Mouse (Mus musculus): ENCODE results near the gene Gne. TPM values are rescaled to one million over a fixed set of nuclear protein-coding genes. Genes with fewer than 3 reads are reported as not detected.

Gne gene
- polyA plus RNA-seq, 2 experiments, result 8.5 to 21.3 TPM

DNA sequence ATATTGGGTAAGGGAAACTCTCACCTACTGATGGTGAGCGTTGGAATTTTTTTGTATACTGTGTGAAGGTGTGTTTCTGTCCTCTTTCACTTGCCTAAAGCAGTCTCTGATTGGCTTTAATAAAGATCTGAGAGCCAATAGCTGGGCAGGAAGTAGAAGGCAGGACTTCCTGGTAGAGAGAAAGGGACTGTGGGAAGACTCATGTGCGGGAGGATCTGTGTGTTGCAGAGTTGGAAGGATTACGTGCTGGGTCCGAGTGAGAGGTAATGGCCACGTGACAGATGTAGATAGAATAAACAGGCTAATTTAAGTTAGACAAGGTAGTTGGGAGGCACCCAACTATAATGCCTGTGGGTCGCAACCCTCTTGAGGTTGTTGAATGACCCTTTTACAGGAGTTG is 80.4 kb downstream of the Gne start:
- H3K36me3 ChIP-seq (replicated peaks; ENCODE audit: control insufficient read depth, insufficient read depth, low read depth), result no peaks in the 10 kb centered on the region; the same call in 1 of the 2 replicates
- H3K9ac ChIP-seq (replicated peaks), result peak overlapping the region; percentile 82
- DNase-seq (ENCODE audit: low read depth in 3 of 3, low spot score in 3 of 3) (peak; percentile 65 to 77 (median 66)), ATAC-seq (ENCODE audit: insufficient read depth) (peak; percentile 83)
- peak overlapping the region; percentile 56 to 81 for H3K4me3 ChIP-seq (ENCODE audit: insufficient read depth in 1 of 2, low read depth in 2 of 2, low read length in 2 of 2)
- H3K4me2 ChIP-seq (ENCODE audit: low read depth), result peak overlapping the region; percentile 78
- TF ChIP-seq CTCF (IDR thresholded peaks at IDR 0.05; ENCODE audit: low read depth) (no peak), EP300 (IDR thresholded peaks at IDR 0.05; ENCODE audit: low read depth) (no peak)
- H3K27ac ChIP-seq, result peak overlapping the region; percentile 99
- 23% methylated on average over 6 of the region's 6 CpGs for WGBS (ENCODE audit: insufficient replicate concordance)
- H3K27me3 ChIP-seq (ENCODE audit: control insufficient read depth, insufficient read depth, low read length), result no peaks in the 10 kb centered on the region
- H3K4me1 ChIP-seq (replicated peaks; ENCODE audit: control insufficient read depth in 2 of 2, insufficient read depth in 2 of 2, low read length in 1 of 2), result peaks cover 12 to 25% of the 10 kb centered on the region in 2 experiments
- no peaks in the 10 kb centered on the region for H3K9me3 ChIP-seq (ENCODE audit: control insufficient read depth, low read length)

DNA sequence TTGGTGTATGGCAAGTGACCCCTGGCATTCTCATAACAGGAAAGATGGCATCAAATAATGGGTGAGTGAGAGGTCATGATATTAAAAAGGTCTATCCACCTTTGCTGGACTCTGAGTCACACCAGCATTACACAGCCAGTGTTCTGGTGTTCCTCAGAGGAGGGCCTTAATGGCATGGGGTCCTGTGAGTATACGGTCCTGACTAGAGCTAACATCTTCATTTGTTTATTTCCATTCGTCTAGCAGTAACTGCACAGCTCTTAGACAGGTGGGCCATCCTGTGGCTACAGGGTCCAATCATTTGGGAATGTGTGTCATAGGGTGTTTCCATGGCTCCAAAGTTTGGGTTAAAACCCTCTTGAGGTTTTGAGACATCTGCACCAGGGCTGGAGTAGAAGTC is 89.6 kb downstream of the Gne start:
- DNase-seq (ENCODE audit: low read depth in 3 of 3, low spot score in 3 of 3) (no peak), ATAC-seq (ENCODE audit: insufficient read depth) (no peak)
- no peaks in the 10 kb centered on the region for H3K9me3 ChIP-seq (ENCODE audit: control insufficient read depth, low read length)
- TF ChIP-seq EP300 (IDR thresholded peaks at IDR 0.05; ENCODE audit: low read depth) (no peak), CTCF (IDR thresholded peaks at IDR 0.05; ENCODE audit: low read depth) (no peak)
- no peaks in the 10 kb centered on the region for H3K4me1 ChIP-seq (replicated peaks; ENCODE audit: control insufficient read depth in 2 of 2, insufficient read depth in 2 of 2, low read length in 1 of 2)
- H3K27ac ChIP-seq, result no peak overlapping the region
- no peaks in the 10 kb centered on the region for H3K36me3 ChIP-seq (replicated peaks; ENCODE audit: control insufficient read depth, insufficient read depth, low read depth)
- H3K4me2 ChIP-seq (ENCODE audit: low read depth), result no peak overlapping the region
- no peak overlapping the region for H3K9ac ChIP-seq (replicated peaks)
- H3K27me3 ChIP-seq (ENCODE audit: control insufficient read depth, insufficient read depth, low read length), result no peaks in the 10 kb centered on the region
- 62% methylated on average over 2 of the region's 2 CpGs for WGBS (ENCODE audit: insufficient replicate concordance)
- H3K4me3 ChIP-seq (ENCODE audit: insufficient read depth in 1 of 2, low read depth in 2 of 2, low read length in 2 of 2), result no peak overlapping the region

DNA sequence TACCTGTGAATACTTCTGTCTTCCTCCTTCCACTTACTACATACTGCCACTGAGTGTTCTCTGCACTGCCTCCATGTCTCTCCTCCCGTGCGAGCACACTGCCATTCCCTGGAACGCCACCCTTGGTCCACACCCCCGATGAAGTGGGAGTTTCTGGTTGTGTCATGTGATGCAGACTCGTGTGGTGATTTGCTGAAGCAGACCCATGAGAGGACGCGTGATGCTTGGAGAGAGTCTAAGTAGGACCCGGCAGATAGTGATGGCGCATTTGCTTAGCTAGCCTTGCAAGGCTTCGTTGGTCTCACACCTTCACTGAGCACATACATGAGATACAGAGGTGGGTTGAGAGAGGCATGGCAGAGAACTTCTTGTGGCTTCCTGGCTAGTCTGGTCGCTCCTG is 90.9 kb downstream of the Gne start:
- H3K4me3 ChIP-seq (ENCODE audit: insufficient read depth in 1 of 2, low read depth in 2 of 2, low read length in 2 of 2), result no peak overlapping the region
- TF ChIP-seq CTCF (IDR thresholded peaks at IDR 0.05; ENCODE audit: low read depth) (no peak), EP300 (IDR thresholded peaks at IDR 0.05; ENCODE audit: low read depth) (no peak)
- no peaks in the 10 kb centered on the region for H3K27me3 ChIP-seq (ENCODE audit: control insufficient read depth, insufficient read depth, low read length)
- H3K9me3 ChIP-seq (ENCODE audit: control insufficient read depth, low read length), result no peaks in the 10 kb centered on the region
- no peak overlapping the region for H3K9ac ChIP-seq (replicated peaks)
- H3K36me3 ChIP-seq (replicated peaks; ENCODE audit: control insufficient read depth, insufficient read depth, low read depth), result no peaks in the 10 kb centered on the region
- 78% methylated on average over 11 of the region's 11 CpGs for WGBS (ENCODE audit: insufficient replicate concordance)
- no peak for DNase-seq (ENCODE audit: low read depth in 3 of 3, low spot score in 3 of 3)
- no peak for ATAC-seq (ENCODE audit: insufficient read depth)
- no peak overlapping the region for H3K4me2 ChIP-seq (ENCODE audit: low read depth)
- no peak overlapping the region for H3K27ac ChIP-seq
- no peaks in the 10 kb centered on the region for H3K4me1 ChIP-seq (replicated peaks; ENCODE audit: control insufficient read depth in 2 of 2, insufficient read depth in 2 of 2, low read length in 1 of 2)

DNA sequence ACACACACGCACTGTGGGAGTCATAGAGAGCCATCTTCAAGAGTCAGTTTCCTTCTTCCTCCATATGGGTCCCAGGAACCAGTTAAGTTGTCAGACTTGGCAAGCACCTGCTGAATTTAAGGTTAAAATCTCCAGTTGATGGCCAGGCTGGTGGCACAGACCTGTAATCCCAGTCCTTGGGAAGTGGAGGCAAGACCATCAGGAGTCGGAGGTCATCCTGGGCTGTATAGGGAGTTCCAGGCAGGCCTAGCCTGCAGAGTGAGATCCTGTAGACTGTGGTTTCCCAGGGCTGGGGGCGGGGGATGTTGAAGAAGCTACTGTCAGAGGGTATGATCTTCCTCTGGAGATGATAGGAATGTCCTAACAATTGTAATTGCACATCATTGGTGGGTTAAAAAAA is 95.0 kb downstream of the Gne start:
- Histone ChIP-seq H3K4me1 (replicated peaks; ENCODE audit: control insufficient read depth in 2 of 2, insufficient read depth in 2 of 2, low read length in 1 of 2) (no peaks in the 10 kb centered on the region), H3K4me3 (ENCODE audit: insufficient read depth in 1 of 2, low read depth in 2 of 2, low read length in 2 of 2) (no peak overlapping the region), H3K36me3 (replicated peaks; ENCODE audit: control insufficient read depth, insufficient read depth, low read depth) (no peaks in the 10 kb centered on the region), H3K27ac (no peak overlapping the region), H3K9me3 (ENCODE audit: control insufficient read depth, low read length) (no peaks in the 10 kb centered on the region), H3K27me3 (ENCODE audit: control insufficient read depth, insufficient read depth, low read length) (no peaks in the 10 kb centered on the region), H3K4me2 (ENCODE audit: low read depth) (no peak overlapping the region), H3K9ac (replicated peaks) (no peak overlapping the region)
- TF ChIP-seq CTCF (IDR thresholded peaks at IDR 0.05; ENCODE audit: low read depth) (no peak), EP300 (IDR thresholded peaks at IDR 0.05; ENCODE audit: low read depth) (no peak)
- ATAC-seq (ENCODE audit: insufficient read depth) (no peak), DNase-seq (ENCODE audit: low read depth in 3 of 3, low spot score in 3 of 3) (no peak)
- 72% methylated on average over 3 of the region's 3 CpGs for WGBS (ENCODE audit: insufficient replicate concordance)

DNA sequence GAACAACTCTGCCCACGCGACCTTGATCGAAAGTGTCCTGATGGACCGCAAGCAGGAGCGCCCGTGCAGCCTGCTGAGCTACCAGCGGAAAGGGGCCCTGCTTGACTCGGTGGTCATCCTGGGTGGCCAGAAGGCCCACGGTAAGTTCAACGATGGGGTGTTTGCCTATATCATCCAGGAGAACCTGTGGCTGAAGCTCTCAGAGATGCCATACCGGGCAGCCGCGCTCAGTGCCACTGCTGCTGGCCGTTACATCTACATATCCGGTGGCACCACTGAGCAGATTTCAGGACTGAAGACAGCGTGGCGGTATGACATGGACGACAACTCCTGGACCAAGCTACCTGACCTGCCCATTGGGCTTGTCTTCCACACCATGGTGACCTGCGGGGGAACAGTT is 99.7 kb downstream of the Gne start:
- H3K36me3 ChIP-seq (replicated peaks; ENCODE audit: control insufficient read depth, insufficient read depth, low read depth), result no peaks in the 10 kb centered on the region
- 78% methylated on average over 19 of the region's 19 CpGs for WGBS (ENCODE audit: insufficient replicate concordance)

More for the DNA sequence above, 99.7 kb downstream of the Gne start:
- DNase-seq (ENCODE audit: low read depth in 3 of 3, low spot score in 3 of 3) (no peak), ATAC-seq (ENCODE audit: insufficient read depth) (no peak)
- Histone ChIP-seq H3K27me3 (ENCODE audit: control insufficient read depth, insufficient read depth, low read length) (no peaks in the 10 kb centered on the region), H3K9ac (replicated peaks) (no peak overlapping the region), H3K4me2 (ENCODE audit: low read depth) (no peak overlapping the region), H3K4me3 (ENCODE audit: insufficient read depth in 1 of 2, low read depth in 2 of 2, low read length in 2 of 2) (no peak overlapping the region), H3K9me3 (ENCODE audit: control insufficient read depth, low read length) (no peaks in the 10 kb centered on the region), H3K27ac (no peak overlapping the region), H3K4me1 (replicated peaks; ENCODE audit: control insufficient read depth in 2 of 2, insufficient read depth in 2 of 2, low read length in 1 of 2) (peaks cover 0 to 3% of the 10 kb centered on the region in 2 experiments; a peak in 2 of 4 replicates)
- no peak for TF ChIP-seq CTCF (IDR thresholded peaks at IDR 0.05; ENCODE audit: low read depth)
- no peak for TF ChIP-seq EP300 (IDR thresholded peaks at IDR 0.05; ENCODE audit: low read depth)

Other genes with a start within 250 kb of the Gne start
- not detected in 2 replicates for gene Olfr157, start 244.0 kb downstream of the Gne start, polyA plus RNA-seq (2012; rRNA removed)
- not detected in 2 replicates for gene Olfr157, start 244.0 kb downstream of the Gne start, polyA plus RNA-seq (2014; fragmentation: Nextera tagmentation; extraction: Ambion mirVana)
- not detected in 2 replicates for gene Olfr155, start 232.6 kb downstream of the Gne start, polyA plus RNA-seq (2012; rRNA removed)
- gene Olfr155, start 232.6 kb downstream of the Gne start, polyA plus RNA-seq (2014; fragmentation: Nextera tagmentation; extraction: Ambion mirVana), result not detected in 2 replicates
- gene Reck, start 208.6 kb downstream of the Gne start, polyA plus RNA-seq (2012; rRNA removed), result 1.2 and 1.7 TPM in 2 replicates
- gene Reck, start 208.6 kb downstream of the Gne start, polyA plus RNA-seq (2014; fragmentation: Nextera tagmentation; extraction: Ambion mirVana), result 1.6 and 2.0 TPM in 2 replicates
- 17.1 and 19.2 TPM in 2 replicates for gene Glipr2, start 126.8 kb downstream of the Gne start, polyA plus RNA-seq (2012; rRNA removed)
- 46.6 and 48.8 TPM in 2 replicates for gene Glipr2, start 126.8 kb downstream of the Gne start, polyA plus RNA-seq (2014; fragmentation: Nextera tagmentation; extraction: Ambion mirVana)
- 0.02 TPM in 1 of 2 replicates, not detected in the other for gene Ccin, start 100.7 kb downstream of the Gne start, polyA plus RNA-seq (2012; rRNA removed)
- gene Ccin, start 100.7 kb downstream of the Gne start, polyA plus RNA-seq (2014; fragmentation: Nextera tagmentation; extraction: Ambion mirVana), result not detected in 2 replicates
- gene Clta, start 79.7 kb downstream of the Gne start, polyA plus RNA-seq (2012; rRNA removed), result 114 and 173 TPM in 2 replicates
- gene Clta, start 79.7 kb downstream of the Gne start, polyA plus RNA-seq (2014; fragmentation: Nextera tagmentation; extraction: Ambion mirVana), result 121 and 128 TPM in 2 replicates
- 24.7 and 26.2 TPM in 2 replicates for gene Rnf38, start 149.6 kb upstream of the Gne start, polyA plus RNA-seq (2012; rRNA removed)
- 14.0 and 15.4 TPM in 2 replicates for gene Rnf38, start 149.6 kb upstream of the Gne start, polyA plus RNA-seq (2014; fragmentation: Nextera tagmentation; extraction: Ambion mirVana)
- 7.1 and 10.9 TPM in 2 replicates for gene Melk, start 216.7 kb upstream of the Gne start, polyA plus RNA-seq (2012; rRNA removed)
- gene Melk, start 216.7 kb upstream of the Gne start, polyA plus RNA-seq (2014; fragmentation: Nextera tagmentation; extraction: Ambion mirVana), result 19.4 and 19.9 TPM in 2 replicates

Data from liver, embryonic 14.5 days (tissue).